Mouse (Mus musculus): ENCODE measurements at regions not wholly inside any gene's neighbourhood (a gene's known extent, or its start where the extent isn't known, plus 50 kb on each side); places are given as distances from the start of the nearest gene placed in this dataset.

- DNase-seq (ENCODE audit: extremely low spot score) = no peak
These were observed 51.7 kb upstream of the Ankrd34c start for GRCm38 (mm10) chr9:89789926-89790325.

- no peak for DNase-seq (ENCODE audit: extremely low spot score)
These were observed 50.4 kb upstream of the Ankrd34c start for GRCm38 (mm10) chr9:89788651-89789050.
